Mouse (Mus musculus) fat pad, adult 2 months (tissue): ENCODE results near the gene Mdm2.

Experiments used
- DNase-seq: peaks from one replicate; pipeline ENCODE4 v3.0.0-alpha.2; 2011; ENCODE audit warnings: low read depth, low spot score; ENCODE audit errors: extremely low read depth

The Mdm2 gene

DNA sequence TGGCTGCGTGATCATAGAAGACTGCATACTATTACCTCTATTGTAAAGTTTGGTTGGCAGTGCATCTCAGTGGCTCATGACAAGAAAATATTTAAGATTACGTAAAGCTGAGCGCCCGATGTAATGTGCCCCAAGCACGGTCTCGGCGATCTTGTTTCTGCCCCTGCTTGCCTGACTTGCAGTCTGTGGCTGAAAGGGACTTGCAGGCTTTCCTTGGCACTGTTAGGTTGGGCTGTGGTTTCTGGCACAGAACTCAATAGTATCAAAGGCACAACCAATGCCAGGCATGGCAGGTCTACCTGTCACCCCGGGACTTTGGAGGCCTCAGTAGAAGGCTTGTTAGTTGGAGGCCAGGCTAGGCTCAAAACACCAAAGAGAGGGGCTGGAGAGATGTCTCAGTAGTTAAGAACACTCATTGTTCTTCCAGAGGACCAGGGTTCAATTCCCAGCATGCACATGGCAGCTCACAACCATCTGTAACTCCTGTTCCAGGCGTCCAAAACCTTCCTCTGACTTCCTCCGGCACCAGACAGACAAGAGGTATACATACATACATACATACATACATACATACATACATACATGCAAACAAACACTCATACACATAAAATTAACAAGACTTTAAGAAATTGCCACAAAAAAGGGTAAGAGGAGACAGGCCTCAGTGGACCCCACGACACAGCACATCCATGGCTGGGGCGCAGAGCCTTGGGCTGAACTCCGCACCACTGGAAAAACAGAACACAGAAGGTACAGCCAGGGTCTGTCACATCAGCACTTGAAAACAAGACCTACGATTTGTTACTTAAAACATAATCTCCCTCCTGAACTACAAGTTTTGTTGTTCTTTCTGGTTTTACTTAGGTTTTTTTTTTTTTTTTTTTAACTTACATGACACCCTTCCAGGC is 51.8 kb downstream of the Mdm2 start:
- peak; percentile 76 for DNase-seq

- no peak for DNase-seq
Measured at GRCm38 (mm10) chr10:117657659-117658306, 52.8 kb downstream of the Mdm2 start.

GRCm38 (mm10) chr10:117656985-117657658 is 53.4 kb downstream of the Mdm2 start:
- DNase-seq: no peak

DNA sequence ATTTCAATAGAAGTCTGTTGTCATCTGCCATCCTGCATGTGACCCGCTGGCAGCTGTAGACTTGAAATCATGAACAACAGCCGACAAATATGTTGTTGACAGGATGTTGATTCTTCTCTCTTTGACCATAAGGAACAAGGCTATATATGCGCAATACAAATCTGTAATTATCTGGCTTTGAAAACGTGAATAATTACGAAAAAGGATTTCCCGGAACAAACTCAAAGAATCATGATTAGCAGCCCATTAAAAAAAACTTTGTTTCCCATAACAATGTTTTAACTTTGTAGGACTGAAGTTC is 53.9 kb downstream of the Mdm2 start:
- no peak for DNase-seq

GRCm38 (mm10) chr10:117655908-117656661 is 54.5 kb downstream of the Mdm2 start:
- DNase-seq: no peak

DNA sequence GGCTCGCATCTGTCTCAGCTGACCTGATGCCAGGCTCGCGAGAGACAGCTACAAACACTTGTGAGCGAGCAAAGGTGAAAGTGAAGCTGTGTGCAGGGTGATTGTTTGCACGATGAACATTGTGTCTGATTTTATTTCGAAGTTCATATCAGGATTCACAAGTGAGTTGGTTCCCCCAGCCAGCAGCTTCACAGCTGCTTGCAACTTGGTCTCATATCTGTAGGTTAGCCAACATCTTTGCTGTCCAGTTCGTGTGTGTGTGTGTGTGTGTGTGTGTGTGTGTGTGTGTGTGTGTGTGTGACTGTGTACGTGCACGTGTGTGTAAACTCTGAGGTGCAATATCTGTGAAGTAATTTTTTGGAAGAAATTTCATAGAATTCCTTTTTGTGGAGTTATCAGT is 55.1 kb downstream of the Mdm2 start:
- DNase-seq: no peak

DNA sequence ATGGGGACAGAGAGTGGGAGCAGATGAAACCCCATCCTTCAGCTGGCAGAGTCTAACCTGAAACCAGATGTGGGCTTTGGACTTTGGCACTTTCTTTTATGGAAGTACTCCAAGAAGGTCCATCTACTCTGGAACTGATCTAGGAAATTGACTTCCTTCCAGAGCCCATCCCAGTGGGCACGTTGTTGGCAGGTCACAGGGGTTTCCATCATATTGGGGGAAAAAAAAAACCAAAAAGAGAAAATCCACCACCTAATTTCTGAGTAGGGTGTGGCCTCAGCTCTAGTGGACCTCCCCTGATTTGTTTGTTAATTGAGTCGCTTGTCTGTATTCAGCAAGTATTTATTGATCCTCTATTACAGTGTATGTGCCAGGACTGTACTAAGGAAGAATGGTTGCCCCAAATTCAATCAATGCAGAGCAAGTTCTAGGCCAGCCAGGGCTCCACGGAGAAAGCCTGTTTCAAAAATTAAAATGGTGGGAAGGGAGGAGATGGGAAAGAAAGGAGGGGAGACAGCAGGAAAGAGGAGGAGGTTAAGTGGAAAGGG is 55.9 kb downstream of the Mdm2 start:
- DNase-seq: no peak

DNA sequence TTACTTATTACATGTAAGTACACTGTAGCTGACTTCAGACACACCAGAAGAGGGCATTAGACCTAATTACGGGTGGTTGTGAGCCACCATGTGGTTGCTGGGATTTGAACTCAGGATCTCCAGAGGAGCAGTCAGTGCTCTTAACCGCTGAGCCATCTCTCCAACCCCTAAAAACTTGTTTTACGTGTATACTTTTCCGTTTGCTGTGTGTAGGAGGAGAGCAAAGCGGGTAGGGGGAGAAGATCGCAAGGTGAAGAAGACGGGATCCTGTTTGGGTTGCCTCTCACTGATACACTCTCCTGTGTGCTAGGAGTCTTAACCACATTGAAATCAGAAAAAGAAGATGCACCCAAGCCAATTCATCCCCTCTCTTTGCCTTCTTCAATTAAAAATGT is 56.8 kb downstream of the Mdm2 start:
- no peak for DNase-seq

- DNase-seq: no peak
Measured at GRCm38 (mm10) chr10:117652930-117653778, 57.4 kb downstream of the Mdm2 start.

DNA sequence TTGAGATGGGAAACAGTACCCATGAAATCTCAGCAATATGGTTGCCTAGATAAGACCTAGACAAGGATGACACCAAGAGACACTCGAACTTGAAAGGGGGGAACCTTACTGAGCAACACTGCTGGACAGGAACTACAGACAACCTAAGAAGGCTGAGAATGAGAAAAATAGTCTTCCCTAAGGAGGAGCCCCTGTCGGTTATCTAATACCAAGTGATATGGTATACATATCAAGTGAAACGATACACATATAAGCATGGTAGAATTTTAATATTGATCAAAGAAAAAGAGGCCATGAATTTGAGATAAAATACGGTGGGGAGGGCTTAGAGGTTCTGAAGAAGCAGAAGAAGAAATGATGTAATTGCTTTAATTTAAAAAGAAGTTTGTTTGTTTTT is 58.2 kb downstream of the Mdm2 start:
- no peak for DNase-seq

GRCm38 (mm10) chr10:117651587-117652377 is 58.8 kb downstream of the Mdm2 start:
- DNase-seq: no peak

DNA sequence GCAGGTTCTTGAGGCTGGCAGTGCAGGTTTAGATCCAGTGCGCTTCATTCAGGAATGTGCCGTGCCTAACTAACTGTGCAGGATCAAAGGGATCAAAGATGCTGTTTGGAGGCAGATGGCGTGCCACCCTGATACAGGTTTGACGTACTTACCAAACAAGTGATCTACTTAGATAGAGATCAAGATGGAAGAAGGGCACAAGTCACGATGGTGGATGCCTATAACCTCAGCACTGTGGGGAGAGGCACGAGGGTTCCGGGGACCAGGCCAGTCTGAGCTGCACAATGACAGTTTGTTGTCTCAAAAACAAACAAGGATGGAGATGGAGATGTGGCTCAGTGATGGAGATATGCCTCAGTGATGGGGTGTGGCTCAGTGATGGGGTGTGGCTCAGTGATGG is 59.8 kb downstream of the Mdm2 start:
- DNase-seq: no peak

DNA sequence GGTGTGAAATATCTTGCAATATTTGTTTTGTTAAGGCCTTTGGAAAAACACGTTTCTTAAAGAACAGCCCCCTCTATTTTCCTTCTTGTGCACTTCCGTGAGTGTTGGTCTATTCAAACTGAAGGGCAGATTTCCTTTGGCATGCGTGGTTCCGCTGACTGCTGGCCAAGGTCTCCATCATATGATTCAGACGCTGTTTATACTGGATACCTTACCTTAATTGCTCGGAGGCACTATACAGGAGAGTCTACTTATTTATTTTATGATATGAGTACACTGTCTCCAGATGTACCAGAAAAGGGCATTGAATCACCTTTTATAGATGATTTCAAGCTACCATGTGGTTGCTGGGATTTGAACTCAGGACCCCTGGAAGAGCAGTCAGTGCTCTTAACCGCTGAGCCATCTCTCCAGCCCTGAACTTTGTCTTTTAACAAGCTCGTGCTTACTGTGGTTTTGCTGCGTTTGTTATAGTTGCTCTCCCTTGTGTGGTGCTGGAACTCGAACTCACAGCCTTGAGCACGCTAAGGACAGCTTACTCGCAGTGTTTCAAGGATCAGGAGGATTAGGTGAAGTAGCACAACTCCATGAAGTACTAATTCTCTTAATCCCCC is 60.4 kb downstream of the Mdm2 start:
- no peak for DNase-seq

- DNase-seq: no peak
Measured at GRCm38 (mm10) chr10:117649292-117650041, 61.1 kb downstream of the Mdm2 start.

DNA sequence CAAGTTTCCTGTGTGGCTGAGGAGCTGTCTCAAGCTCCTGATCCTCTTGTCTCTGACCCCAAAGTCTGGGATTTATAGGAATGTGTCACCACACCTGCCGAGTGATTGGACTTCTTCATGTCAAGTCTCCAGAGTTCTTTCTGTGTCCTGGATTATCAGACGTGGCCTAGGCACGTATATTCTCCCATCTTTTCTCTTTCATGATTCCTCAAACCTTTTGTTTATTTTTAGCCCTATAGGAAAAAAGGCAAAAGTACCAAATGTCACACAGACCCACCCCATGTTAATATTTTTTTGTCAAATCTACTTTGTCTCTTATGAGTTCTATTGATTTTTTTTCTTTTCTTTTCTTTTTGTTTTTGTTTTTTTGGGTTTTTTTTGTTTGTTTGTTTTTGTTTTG is 61.9 kb downstream of the Mdm2 start:
- no peak for DNase-seq

- no peak for DNase-seq
Measured at GRCm38 (mm10) chr10:117647964-117648472, 62.5 kb downstream of the Mdm2 start.

- no peak for DNase-seq
Measured at GRCm38 (mm10) chr10:117647158-117647505, 63.4 kb downstream of the Mdm2 start.
